Mouse (Mus musculus): ENCODE data around the gene Golga7b. TPM values are rescaled to one million over a fixed set of nuclear protein-coding genes. Genes with fewer than 3 reads are reported as not detected.

Golga7b gene
- total RNA-seq, 2 experiments from 2014 or later, result 90.9 to 93.8 TPM

GRCm38 (mm10) chr19:42293216-42293615 is 45.8 kb downstream of the Golga7b start:
- no peak for DNase-seq (ENCODE audit: low spot score in 2 of 2)

GRCm38 (mm10) chr19:42303210-42303813 is 55.9 kb downstream of the Golga7b start:
- no peak for DNase-seq (ENCODE audit: low spot score in 2 of 2)

GRCm38 (mm10) chr19:42304506-42304905 is 57.1 kb downstream of the Golga7b start:
- DNase-seq (ENCODE audit: low spot score in 2 of 2), result no peak

GRCm38 (mm10) chr19:42305746-42306145 is 58.4 kb downstream of the Golga7b start:
- DNase-seq (ENCODE audit: low spot score in 2 of 2), result no peak

- DNase-seq (ENCODE audit: low spot score in 2 of 2), result no peak
These were observed 58.8 kb downstream of the Golga7b start for GRCm38 (mm10) chr19:42306202-42306601.

- peak in 1 of 2 experiments; percentile 23 for DNase-seq (ENCODE audit: low spot score in 2 of 2)
These were observed 59.6 kb downstream of the Golga7b start for GRCm38 (mm10) chr19:42307019-42307418.

- DNase-seq (ENCODE audit: low spot score in 2 of 2), result no peak
These were observed 61.6 kb downstream of the Golga7b start for GRCm38 (mm10) chr19:42308931-42309330.

- DNase-seq (ENCODE audit: low spot score in 2 of 2), result no peak
These were observed 64.0 kb downstream of the Golga7b start for GRCm38 (mm10) chr19:42311332-42311731.

- DNase-seq (ENCODE audit: low spot score in 2 of 2), result peak in 1 of 2 experiments; percentile 35
These were observed 64.8 kb downstream of the Golga7b start for GRCm38 (mm10) chr19:42312191-42312590.

- no peak for DNase-seq (ENCODE audit: low spot score in 2 of 2)
These were observed 67.8 kb downstream of the Golga7b start for GRCm38 (mm10) chr19:42315070-42315679.

- DNase-seq (ENCODE audit: low spot score in 2 of 2), result peak; percentile 96 to 97
These were observed 68.5 kb downstream of the Golga7b start for GRCm38 (mm10) chr19:42315914-42316313.

- peak; percentile 76 to 82 for DNase-seq (ENCODE audit: low spot score in 2 of 2)
These were observed 69.2 kb downstream of the Golga7b start for GRCm38 (mm10) chr19:42316525-42316924.

GRCm38 (mm10) chr19:42316998-42317397 is 69.6 kb downstream of the Golga7b start:
- DNase-seq (ENCODE audit: low spot score in 2 of 2), result peak; percentile 69 to 76

GRCm38 (mm10) chr19:42317648-42318425 is 70.5 kb downstream of the Golga7b start:
- peak; percentile 59 to 62 for DNase-seq (ENCODE audit: low spot score in 2 of 2)

Small RNA genes lying within 50 kb of the gene (microRNA-seq; reads per million reads assigned to microRNA genes)
- gene Gm26339 (0 to 0.20 reads per million in 2 experiments), gene Mir3085 (18.3 to 35.1 reads per million in 2 experiments)

Other genes starting within 250 kb of the Golga7b start
- gene Ankrd2, start 211.6 kb upstream of the Golga7b start, total RNA-seq (2021), result under 1 TPM; 0.34 to 0.40 TPM
- 1 to 10 TPM; 9.1 to 9.3 TPM for gene Hoga1, start 202.0 kb upstream of the Golga7b start, total RNA-seq (2021)
- gene 4933411K16Rik, start 195.3 kb upstream of the Golga7b start, total RNA-seq (2021), result 1 to 10 TPM in 1 of 2 experiments, under 1 TPM in 1; 0.71 to 1.4 TPM
- 10 to 100 TPM; 63.7 to 68.2 TPM for gene Morn4, start 161.2 kb upstream of the Golga7b start, total RNA-seq (2021)
- 10 to 100 TPM; 47.4 to 48.7 TPM for gene Pi4k2a, start 157.1 kb upstream of the Golga7b start, total RNA-seq (2021)
- gene Avpi1, start 118.5 kb upstream of the Golga7b start, total RNA-seq (2021), result 10 to 100 TPM; 15.8 to 18.0 TPM
- gene Marveld1, start 100.2 kb upstream of the Golga7b start, total RNA-seq (2021), result 10 to 100 TPM in 1 of 2 experiments, 1 to 10 TPM in 1; 9.9 to 12.9 TPM
- gene Zfyve27, start 83.6 kb upstream of the Golga7b start, total RNA-seq (2021), result 100 to 1,000 TPM in 1 of 2 experiments, 10 to 100 TPM in 1; 86.9 to 124 TPM
- under 1 TPM in 1 of 2 experiments, not detected in 1; 0.18 TPM for gene Sfrp5, start 45.3 kb upstream of the Golga7b start, total RNA-seq (2021)
- 100 to 1,000 TPM in 1 of 2 experiments, 10 to 100 TPM in 1; 96.8 to 103 TPM for gene Crtac1, start 184.2 kb downstream of the Golga7b start, total RNA-seq (2021)